Mouse (Mus musculus): ENCODE measurements around the gene Etl4.

The Etl4 gene

DNA sequence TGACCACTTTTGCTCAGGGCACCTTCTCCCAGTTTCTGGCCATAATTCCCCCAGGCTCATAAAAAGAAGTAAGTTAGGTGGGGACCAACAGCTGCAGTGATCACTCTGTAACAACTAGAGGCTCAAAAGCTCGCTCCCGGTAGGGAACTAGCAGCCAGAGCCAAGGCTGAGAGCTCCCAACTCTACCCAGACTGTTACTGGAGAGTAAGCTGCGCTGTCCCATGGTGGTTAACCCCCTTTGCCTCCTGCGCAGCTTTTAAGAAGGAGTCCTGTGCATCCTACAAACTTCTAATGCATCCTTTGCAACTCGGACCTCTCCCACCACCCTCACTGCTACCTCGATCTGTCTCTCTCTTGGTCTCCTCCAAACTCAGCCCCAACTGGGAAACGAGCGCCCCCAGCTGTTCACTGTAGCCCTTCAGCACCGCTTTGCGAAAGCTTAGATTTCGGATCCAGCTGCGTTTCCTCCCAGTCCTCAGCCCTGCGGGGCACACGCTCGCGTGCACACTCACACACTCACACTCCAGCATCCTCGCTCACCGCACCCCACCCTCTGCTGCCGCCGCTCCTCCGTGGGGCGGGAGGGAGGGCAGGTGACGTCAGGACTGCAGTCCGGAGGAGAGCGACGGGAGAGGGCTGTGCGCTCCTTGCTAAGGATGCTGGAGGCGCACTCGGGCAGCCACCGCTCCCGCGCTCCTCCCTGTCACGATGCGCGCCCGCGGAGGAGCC is at the start of gene Etl4:
Etl4 (plus strand) TSS at position 610 of the 729 bp plus-strand sequence.
- DNase-seq (ENCODE audit: extremely low read depth, low read depth), result no peak

DNA sequence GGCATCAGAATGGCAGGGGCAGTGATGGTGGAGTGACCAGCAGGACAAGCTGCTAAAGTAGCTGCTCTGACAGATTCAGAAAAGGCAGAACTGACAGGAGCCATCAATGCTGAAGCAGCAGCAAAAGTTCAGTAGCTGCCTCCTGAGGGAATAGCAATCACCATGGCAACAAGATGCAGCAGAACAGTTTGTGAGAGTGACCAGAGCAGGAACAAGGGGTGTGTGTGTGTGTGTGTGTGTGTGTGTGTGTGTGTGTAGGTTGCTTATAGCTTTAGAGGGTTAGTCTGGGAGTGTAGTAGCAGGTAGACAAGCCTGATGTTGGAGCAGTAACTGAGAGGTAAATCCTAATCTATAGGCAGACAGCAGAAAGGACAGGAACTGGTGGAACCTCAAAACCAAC is 40.4 kb upstream of the Etl4 start:
- DNase-seq (ENCODE audit: extremely low read depth, low read depth), result no peak

DNA sequence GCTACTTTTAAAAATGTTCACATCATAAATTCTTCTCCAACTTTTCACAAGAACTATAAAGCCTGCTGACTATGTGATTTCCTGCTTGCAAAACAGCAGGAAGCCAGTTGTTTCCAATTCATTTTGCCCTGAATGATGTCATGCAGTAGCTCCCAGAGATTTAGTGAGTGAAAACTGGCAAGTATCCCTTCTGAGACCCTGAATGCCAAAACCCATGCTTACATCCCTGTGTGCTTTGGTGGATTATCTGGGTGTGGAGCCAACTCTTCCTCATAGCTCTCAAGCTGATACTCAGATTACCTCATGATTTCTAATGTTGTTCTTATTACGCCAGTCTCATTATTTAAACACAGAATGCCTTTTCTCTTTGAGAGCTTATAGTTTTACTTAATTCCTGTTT is 37.7 kb upstream of the Etl4 start:
- DNase-seq (ENCODE audit: extremely low read depth, low read depth), result no peak

DNA sequence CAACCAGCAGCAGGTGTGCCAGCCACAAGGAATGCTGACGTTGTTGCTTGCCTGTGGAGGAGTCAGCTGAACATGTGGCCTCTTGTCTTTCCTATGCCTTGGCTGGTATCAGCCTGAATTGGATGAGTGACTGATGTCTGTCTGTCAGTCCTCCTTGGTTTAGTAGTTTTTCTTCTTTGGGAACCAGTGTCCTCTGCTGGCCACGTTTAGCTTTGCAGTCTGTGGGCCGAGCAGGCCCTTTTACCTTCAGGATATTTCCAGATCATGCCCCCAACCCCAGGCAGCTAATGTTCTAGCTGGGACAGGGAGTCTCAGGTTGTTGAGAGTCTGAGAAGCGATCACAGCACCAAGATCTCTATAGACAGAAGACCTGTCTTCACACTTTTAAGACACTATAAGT is 18.7 kb upstream of the Etl4 start:
- no peak for DNase-seq (ENCODE audit: extremely low read depth, low read depth)

DNA sequence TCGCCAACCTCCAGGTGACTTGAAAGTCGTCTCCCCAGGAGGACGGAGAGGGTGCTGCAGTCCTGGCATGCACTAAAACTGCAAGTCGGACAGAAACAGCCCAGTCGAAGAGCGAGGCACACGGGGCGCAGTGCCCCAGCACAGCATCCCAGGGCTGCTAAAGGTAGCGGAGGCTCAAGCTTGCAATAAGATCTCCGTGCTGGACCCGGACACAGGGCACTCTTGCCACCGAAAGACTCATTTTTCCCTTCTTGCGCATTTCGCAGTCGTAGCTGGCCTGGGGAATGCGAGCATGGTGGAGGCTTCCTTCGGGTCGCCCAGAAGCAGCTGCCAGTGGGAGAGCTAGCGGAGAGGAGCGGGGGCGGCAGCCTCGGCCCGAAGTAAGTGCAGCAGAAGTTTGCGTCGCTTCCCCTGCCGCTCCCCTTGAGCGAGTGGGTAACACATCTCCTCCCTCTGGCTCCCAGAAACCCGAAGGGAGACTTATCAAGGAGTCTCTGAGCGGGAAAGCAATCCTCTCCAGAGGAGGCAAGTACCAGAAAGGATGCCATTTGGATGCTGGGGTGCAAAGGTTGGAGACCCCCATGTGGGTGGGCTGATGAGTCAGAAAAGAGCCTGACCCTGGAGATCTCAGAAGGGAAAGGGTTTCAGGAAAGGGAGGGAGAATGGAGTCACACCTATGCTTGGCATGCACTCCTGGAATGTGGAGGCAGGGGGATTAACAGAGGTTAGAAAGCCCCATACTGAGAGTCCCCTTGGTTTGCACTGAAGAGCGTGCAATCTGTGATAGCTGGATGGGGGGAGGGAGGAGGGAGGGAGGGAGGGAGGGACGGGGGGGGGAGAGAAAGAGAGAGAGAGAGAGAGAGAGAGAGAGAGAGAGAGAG is 560 bp downstream of the Etl4 start:
- DNase-seq (ENCODE audit: extremely low read depth, low read depth), result no peak

DNA sequence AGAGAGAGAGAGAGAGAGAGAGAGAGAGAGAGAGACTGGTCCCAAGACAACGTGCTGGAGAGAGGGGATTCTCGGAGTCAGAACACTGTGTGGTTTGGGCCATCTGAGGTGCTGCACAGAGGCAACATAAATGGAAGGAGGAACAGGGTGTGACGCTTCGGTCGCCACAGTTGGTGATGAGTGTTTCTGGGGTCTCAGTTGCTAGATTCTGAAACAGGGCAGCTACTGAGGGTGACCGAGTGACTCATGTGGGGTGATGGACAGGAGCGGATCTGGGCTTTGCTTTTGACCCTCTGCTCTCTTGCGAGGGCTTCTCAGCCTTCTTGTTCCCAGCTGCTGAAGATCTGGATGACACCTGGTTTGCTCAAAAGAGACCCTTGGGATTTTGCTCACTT is 1.2 kb downstream of the Etl4 start:
- no peak for DNase-seq (ENCODE audit: extremely low read depth, low read depth)

GRCm38 (mm10) chr2:19919190-19919589 is 9.6 kb downstream of the Etl4 start:
- DNase-seq (ENCODE audit: extremely low read depth, low read depth), result no peak

GRCm38 (mm10) chr2:19930009-19930408 is 20.4 kb downstream of the Etl4 start:
- DNase-seq (ENCODE audit: extremely low read depth, low read depth), result no peak

- DNase-seq (ENCODE audit: extremely low read depth, low read depth), result no peak
Observed at GRCm38 (mm10) chr2:19933836-19934235, 24.3 kb downstream of the Etl4 start.

DNA sequence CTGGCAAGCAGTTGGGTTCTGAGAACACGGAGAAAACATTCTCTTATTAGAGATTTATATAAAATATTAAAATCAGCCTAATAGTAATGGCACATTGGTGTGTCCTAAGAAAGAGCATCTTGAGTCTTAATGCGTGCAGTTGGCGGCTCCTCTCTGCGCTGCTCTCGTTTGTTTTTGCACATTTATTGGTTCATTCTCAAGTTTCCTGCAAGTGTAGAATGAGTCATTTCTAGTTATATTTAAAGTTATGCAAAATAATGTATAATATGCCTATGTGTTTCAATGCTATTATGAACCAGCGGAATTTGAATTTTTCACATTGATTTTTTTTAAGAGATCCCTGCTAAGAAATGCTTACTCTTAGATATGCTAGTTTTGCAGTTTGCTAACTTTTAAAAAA is 35.6 kb downstream of the Etl4 start:
- no peak for DNase-seq (ENCODE audit: extremely low read depth, low read depth)

DNA sequence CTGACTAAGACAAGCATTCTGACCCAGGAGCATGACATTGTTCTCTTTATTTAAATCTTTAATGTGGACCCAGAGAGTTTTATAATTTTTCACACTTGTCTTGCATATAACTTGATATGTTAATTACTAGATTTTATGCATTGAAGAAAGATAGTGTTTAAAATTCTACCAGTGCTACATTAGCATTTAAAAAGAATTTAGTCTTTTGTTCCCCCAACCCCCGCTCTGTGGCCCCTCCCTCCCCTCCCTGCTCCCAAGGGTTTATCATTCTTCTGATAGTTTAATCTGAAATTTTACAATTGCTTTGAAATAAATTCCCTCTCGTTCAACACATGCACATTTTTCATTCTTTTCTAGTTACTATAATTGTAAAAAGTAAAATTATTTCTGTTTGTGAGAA is 43.4 kb downstream of the Etl4 start:
- no peak for DNase-seq (ENCODE audit: extremely low read depth, low read depth)

- no peak for DNase-seq (ENCODE audit: extremely low read depth, low read depth)
Observed at GRCm38 (mm10) chr2:19966445-19966844, 56.9 kb downstream of the Etl4 start.

DNA sequence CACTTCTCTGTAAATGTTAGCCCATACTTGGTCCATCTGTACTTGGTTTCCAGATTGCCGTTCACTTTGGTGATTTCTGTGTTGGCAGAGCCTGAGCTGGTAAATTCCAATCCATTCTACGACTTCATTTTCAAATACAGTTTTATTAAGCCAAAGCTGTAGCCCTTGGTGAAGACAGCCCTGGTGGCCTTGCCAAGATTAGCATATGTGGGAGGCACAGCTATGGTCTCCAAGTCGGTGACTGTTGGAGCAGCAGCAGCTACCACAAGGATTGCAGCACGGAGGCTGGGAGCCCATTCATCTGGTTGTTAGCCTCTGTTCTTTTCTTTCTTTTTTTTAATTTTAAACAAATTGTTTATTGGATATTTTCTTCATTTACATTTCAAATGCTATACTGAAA is 128.1 kb downstream of the Etl4 start:
- no peak for DNase-seq (ENCODE audit: extremely low read depth, low read depth)

GRCm38 (mm10) chr2:20072377-20072776 is 162.8 kb downstream of the Etl4 start:
- no peak for DNase-seq (ENCODE audit: extremely low read depth, low read depth)

DNA sequence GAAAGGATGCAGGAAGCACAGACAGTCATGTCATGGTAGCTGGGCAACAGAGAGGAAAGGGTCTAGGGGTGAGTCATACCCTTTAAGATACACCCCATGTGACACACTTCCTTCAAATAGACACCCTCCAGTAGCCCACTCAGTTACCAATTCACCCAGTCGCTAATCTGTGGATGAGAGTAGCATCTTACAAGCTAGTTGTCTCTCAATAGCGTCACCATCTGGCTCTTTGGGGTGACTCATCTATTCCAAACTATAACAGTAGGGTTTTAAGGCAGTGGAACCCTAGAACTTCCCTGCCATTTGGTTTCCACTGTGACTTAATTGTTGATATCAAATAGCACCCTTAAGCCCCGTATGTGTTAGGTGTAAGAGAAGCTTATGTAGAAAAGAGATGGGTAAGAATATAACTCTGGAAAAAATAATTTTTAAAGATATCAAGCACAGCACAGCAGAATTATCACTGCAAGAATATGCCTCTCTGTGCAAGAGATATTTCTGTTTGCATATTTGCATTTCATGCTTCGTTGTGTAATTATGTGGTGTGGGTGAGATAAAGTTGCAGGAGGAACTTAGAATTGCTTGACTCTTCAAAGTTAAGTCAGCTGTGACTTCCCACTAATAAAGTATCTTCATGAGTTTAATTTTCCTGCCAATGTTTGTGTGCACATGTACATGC is 166.7 kb downstream of the Etl4 start:
- no peak for DNase-seq (ENCODE audit: extremely low read depth, low read depth)

DNA sequence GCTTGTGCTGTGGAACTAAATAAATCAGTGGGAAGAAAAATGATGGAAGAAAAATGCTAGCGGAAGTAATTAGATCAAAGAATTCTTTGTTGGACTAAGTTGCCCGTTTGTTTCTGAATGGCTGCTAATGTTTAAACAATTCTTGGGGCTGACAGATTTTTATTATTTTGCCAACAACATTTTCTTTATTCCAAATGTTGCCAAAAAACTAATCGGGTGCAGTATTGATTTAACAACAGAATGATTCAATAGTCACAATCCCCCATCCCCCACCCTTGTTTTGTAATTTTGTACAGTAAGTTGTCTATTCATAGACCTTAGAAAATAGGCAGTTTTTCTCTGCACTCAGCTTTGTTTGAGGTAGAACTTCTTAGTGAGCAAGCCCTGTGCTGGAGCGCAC is 175.2 kb downstream of the Etl4 start:
- no peak for DNase-seq (ENCODE audit: extremely low read depth, low read depth)

- no peak for DNase-seq (ENCODE audit: extremely low read depth, low read depth)
Observed at GRCm38 (mm10) chr2:20105456-20105855, 195.9 kb downstream of the Etl4 start.

- no peak for DNase-seq (ENCODE audit: extremely low read depth, low read depth)
Observed at GRCm38 (mm10) chr2:20111703-20112102, 202.1 kb downstream of the Etl4 start.

GRCm38 (mm10) chr2:20125914-20126313 is 216.3 kb downstream of the Etl4 start:
- DNase-seq (ENCODE audit: extremely low read depth, low read depth), result no peak

- DNase-seq (ENCODE audit: extremely low read depth, low read depth), result no peak
Observed at GRCm38 (mm10) chr2:20131792-20132191, 222.2 kb downstream of the Etl4 start.

DNA sequence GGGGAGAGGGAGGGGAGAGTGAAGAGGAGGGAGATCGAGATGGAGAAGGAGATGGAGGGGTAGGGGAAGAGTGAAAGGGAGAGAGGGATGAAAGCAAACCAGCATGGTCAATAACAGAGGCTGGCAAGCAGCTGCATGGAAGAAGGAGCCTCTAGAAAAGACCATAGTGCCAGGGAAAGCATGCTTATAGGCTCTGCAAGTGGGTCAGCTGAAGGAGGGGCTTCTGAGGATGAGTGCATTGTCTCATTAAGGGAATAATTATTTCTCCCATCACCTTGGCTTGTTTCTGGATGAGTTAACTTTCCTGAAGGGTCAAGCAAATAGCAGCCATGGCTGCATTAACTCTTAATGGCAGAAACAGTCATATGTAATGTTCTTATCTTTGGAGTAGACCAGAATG is 228.8 kb downstream of the Etl4 start:
- no peak for DNase-seq (ENCODE audit: extremely low read depth, low read depth)

GRCm38 (mm10) chr2:20145368-20145767 is 235.8 kb downstream of the Etl4 start:
- DNase-seq (ENCODE audit: extremely low read depth, low read depth), result no peak
